Mouse (Mus musculus) forebrain, embryonic 13.5 days (tissue): ENCODE measurements around the gene Bcas3. TPM values are rescaled to one million over a fixed set of nuclear protein-coding genes. Genes with fewer than 3 reads are reported as not detected.

Experiments used
- ATAC-seq: fragments of 200-750 bp; cut with Nextera tagmentation; 2 replicates; pipeline ENCODE4 v1.8.0; 2017
- H3K27ac ChIP-seq: fragments of 300-500 bp; sonication (generic); 2 replicates; pipeline ENCODE4 v1.5.1; 2015; ENCODE audit warnings: inconsistent platforms, mild to moderate bottlenecking, moderate library complexity
- H3K27me3 ChIP-seq: fragments of 300-500 bp; sonication (generic); 2 replicates; pipeline ENCODE4 v1.6.1; 2015; ENCODE audit warnings: mild to moderate bottlenecking, inconsistent platforms
- H3K36me3 ChIP-seq: fragments of 300-500 bp; sonication (generic); 2 replicates; pipeline ENCODE4 v1.6.1; 2015; ENCODE audit warnings: mild to moderate bottlenecking, inconsistent platforms; ENCODE audit not compliant: poor library complexity, severe bottlenecking
- H3K4me1 ChIP-seq: fragments of 300-500 bp; sonication (generic); 2 replicates; pipeline ENCODE4 v1.6.1; 2015; ENCODE audit warnings: inconsistent platforms
- H3K4me2 ChIP-seq: fragments of 300-500 bp; sonication (generic); 2 replicates; pipeline ENCODE4 v1.6.1; 2015; ENCODE audit warnings: inconsistent platforms, mild to moderate bottlenecking, moderate library complexity
- H3K4me3 ChIP-seq: fragments of 300-500 bp; sonication (generic); 2 replicates; pipeline ENCODE4 v1.5.1; 2015; ENCODE audit warnings: mild to moderate bottlenecking, inconsistent platforms
- H3K9ac ChIP-seq: fragments of 300-500 bp; sonication (generic); 2 replicates; pipeline ENCODE4 v1.6.1; 2015; ENCODE audit warnings: mild to moderate bottlenecking, inconsistent platforms
- H3K9me3 ChIP-seq: fragments of 300-500 bp; sonication (generic); replicated peaks from 2 replicates; pipeline ENCODE4 v1.6.1; 2016; ENCODE audit warnings: inconsistent platforms
- WGBS: fragments of 180-500 bp; shearing (Covaris S2); methylation state at CpG from one replicate; pipeline ENCODE4 v1.1.7; 2015; 5-methylcytosine and 5-hydroxymethylcytosine counted together
- polyA plus RNA-seq: library from polyadenylated mRNA; unstranded; fragments of >200 nt; fragmentation: Nextera tagmentation; extraction: Ambion mirVana; gene quantifications from 2 replicates; pipeline ENCODE4 v1.2.1, GENCODE M21; 2015

Gene Bcas3
- polyA plus RNA-seq, 1 experiment from 2014 or later, result 19.6 TPM

DNA sequence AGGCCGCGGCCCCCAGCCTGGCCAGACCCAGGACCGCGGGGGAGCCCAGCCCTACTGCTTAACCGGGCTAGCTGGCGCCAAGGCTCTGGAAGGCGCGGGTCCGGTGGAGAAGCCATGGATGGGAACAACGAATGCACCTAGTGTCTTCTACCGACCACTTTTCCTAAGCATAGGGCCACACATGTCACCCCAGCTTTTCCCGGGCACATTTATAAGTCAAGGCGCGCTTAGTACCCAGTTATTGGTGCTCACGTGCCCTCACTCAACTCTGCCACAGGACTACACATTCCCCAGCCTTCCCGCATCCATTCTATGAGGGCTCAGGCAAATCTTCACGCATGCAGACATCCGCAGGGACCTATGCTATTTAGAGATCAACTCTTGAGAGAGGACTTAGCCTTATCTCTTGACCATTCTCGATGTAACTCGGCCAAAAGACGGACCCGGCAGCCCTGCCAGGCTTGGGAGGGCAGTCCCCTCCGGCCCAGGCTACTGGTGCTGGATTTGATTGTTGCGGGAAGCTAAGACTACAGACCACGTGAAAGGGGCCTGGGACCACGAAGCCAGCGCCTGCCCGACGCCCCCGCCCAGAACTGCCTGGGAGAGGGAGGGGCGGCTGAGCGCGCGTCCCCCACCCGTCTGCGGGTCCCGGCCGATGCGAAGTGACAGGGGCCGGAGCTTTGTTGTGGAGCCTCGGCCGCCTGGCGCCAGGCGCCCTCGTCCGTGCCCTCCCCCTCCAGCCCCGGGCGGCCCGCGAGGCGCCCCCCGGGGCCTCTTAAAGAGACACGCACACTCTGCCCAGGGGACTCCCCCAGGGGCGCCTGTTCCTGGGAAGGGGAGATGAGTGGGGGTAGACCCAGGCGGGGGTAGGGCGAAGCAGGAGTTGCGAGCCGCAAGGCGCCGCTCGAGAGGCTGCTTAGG is 476.8 kb downstream of the Bcas3 start:
- WGBS, result under 1% methylated on average over 60 of the region's 61 CpGs
- peak overlapping the region; percentile 43; the same call in 1 of the 2 replicates for H3K9ac ChIP-seq

DNA sequence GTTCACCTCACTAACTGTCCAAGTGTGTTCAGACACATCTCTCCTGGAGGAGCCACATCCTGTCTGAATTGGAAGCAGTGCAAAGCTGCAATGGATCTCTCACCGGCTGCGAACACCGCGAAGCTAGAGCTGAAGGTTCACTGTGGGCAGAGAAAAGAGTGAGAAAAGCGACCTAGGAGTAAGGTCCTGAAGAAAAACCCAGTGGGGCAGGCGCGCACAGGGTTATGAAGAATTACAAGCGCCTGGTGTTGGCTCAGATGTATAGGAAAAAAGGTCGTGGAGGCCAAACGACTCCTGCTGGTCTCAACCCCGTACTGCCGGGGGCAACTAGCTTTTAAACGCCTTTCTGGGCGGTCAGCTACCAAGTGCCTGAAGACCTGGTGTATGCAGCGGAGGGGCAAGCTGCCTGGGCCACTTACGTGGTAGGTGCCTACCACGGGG is 478.0 kb downstream of the Bcas3 start:
- ATAC-seq, result no peak
- under 1% methylated on average over 17 of the region's 17 CpGs for WGBS
- no peak overlapping the region for H3K4me3 ChIP-seq
- peaks cover 28% of the 10 kb centered on the region for H3K4me1 ChIP-seq
- H3K9ac ChIP-seq, result no peak overlapping the region
- no peaks in the 10 kb centered on the region for H3K9me3 ChIP-seq
- H3K4me2 ChIP-seq, result no peak overlapping the region
- peaks cover 98% of the 10 kb centered on the region for H3K27me3 ChIP-seq
- H3K27ac ChIP-seq, result no peak overlapping the region
- H3K36me3 ChIP-seq, result no peaks in the 10 kb centered on the region

More for the DNA sequence above, 476.8 kb downstream of the Bcas3 start:
- H3K9me3 ChIP-seq, result no peaks in the 10 kb centered on the region
- peak overlapping the region; percentile 52 for H3K4me2 ChIP-seq
- H3K36me3 ChIP-seq, result no peaks in the 10 kb centered on the region
- no peak for ATAC-seq
- H3K27ac ChIP-seq, result no peak overlapping the region
- H3K27me3 ChIP-seq, result peaks cover 98% of the 10 kb centered on the region
- H3K4me1 ChIP-seq, result peaks cover 28% of the 10 kb centered on the region
- H3K4me3 ChIP-seq, result peak overlapping the region; percentile 31

DNA sequence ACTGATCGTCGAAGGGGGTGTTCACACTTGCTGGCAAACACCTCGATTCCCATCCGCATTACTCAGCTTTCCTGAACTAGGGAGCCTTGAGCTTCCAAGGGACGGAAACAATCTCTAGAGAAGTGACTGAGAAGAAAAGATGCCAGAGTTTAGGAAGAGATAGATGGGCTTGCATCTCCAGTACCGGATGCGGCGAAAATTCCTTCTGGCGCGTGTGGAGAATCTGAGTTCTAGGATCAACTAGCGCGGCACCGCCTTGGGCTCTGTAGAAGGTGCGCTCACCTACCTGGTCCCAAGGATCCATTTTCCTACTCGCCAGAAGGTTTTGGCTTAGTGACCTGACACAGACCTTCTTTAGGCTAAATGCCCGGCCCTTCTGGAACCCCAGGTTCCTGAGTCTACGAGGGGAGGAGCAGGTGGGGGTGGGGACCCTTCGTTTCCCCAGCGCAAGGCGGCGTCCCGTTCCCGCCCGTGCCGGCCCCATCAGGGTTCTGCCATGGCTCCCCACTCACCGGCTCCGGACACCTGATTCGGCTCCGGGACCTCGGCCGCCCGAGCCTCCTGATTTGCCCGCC is 478.8 kb downstream of the Bcas3 start:
- peak overlapping the region; percentile 65 for H3K4me2 ChIP-seq
- no peak overlapping the region for H3K9ac ChIP-seq
- H3K4me1 ChIP-seq, result peaks cover 30% of the 10 kb centered on the region
- no peaks in the 10 kb centered on the region for H3K9me3 ChIP-seq
- under 1% methylated on average over 30 of the region's 33 CpGs for WGBS
- peaks cover 98% of the 10 kb centered on the region for H3K27me3 ChIP-seq
- H3K27ac ChIP-seq, result no peak overlapping the region
- no peak for ATAC-seq
- peak overlapping the region; percentile 38 for H3K4me3 ChIP-seq
- H3K36me3 ChIP-seq, result no peaks in the 10 kb centered on the region

DNA sequence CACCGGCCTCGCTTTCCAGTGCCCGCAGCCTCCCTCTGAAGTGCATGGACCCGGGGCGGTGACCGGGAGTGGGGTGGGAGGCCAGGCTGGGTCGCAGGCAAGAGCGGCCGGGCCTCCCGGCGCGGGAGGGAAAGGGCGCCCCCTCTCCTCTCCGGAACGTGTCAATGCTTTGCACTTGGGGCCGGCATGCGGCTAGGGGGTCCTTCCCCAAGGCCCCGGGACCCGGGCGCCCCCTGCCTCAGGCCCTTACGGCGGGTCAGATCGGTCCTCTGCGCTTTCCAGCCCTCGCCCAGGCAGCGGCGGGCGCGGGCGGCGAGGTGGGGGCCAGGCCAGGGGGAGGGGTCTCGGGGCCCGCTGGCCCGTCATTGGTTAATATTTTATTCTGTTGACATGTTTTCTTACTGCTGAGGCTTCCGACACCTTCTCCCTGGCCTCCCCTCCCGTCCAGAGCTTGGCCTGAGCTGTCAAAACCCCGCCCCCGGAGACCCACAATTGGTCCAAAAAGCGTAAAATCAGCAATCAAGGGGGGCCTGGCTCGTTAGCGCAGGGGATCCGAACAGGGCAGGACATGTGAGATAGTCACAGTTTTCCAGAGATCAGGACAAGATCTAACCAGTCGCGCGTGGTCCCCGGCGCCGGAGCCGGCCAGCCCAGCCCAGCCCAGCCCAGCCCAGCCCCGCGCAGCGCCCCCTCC is 479.4 kb downstream of the Bcas3 start, which contains the start of gene Tbx2:
Tbx2 (plus strand) TSS at position 321 of the 694 bp plus-strand sequence.
- H3K9me3 ChIP-seq, result no peaks in the 10 kb centered on the region
- no peak for ATAC-seq
- H3K36me3 ChIP-seq, result no peaks in the 10 kb centered on the region
- peak within 1 kb of the TSS; percentile 38 for H3K4me3 ChIP-seq
- H3K4me1 ChIP-seq, result peaks cover 35% of the 10 kb centered on the region
- peak within 1 kb of the TSS; percentile 65 for H3K4me2 ChIP-seq
- H3K27ac ChIP-seq, result no peak within 1 kb of the TSS
- WGBS, result 0% methylated on average over 47 of the region's 52 CpGs
- H3K9ac ChIP-seq, result peak within 1 kb of the TSS; percentile 46
- H3K27me3 ChIP-seq, result peaks cover 98% of the 10 kb centered on the region

DNA sequence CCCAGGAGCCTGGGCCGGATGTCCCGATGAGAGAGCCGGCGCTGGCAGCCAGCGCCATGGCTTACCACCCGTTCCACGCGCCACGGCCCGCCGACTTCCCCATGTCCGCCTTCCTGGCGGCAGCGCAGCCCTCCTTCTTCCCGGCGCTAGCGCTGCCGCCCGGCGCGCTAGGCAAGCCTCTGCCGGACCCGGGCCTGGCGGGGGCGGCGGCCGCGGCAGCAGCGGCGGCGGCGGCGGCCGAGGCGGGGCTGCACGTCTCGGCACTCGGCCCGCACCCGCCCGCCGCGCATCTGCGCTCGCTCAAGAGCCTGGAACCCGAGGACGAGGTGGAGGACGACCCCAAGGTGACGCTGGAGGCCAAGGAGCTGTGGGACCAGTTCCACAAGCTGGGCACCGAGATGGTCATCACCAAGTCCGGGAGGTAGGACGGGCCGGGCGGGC is 480.1 kb downstream of the Bcas3 start:
- WGBS, result under 1% methylated on average over 40 of the region's 54 CpGs
- no peak for ATAC-seq
- Histone ChIP-seq H3K4me1 (peaks cover 42% of the 10 kb centered on the region), H3K27me3 (peaks cover 98% of the 10 kb centered on the region), H3K9ac (peak overlapping the region; percentile 46), H3K4me2 (peak overlapping the region; percentile 65), H3K9me3 (no peaks in the 10 kb centered on the region), H3K27ac (no peak overlapping the region), H3K4me3 (peak overlapping the region; percentile 38), H3K36me3 (no peaks in the 10 kb centered on the region)

DNA sequence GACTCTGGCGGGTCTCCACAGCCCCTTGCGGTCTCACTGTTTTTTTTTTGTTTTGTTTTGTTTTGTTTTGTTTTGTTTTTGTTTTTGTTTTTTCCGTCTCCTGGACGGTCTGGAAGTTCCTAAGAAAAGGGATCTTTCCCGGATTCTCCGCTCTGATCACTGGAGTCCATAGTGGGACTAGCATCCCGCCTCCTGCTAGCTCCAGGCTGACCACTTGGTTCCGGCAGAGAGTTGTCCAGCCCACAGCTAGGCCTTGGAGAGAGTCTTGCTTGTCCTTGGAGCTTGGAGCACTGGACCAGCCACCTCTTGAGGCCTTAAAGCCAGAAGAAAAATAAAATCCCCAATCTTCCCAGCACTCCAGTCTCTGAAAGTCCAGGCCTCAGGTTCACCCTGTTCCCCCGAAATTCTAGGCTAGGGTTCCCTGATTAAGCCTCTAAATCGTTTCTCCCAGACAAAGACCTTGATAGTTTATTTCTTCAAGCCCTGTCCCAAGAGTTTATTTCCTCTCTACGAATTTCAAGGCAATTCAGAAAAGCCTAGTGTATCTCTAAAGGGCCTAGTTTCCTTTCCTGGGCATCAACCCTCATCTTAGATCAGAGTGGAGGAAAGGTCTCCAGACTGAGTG is 480.9 kb downstream of the Bcas3 start:
- ATAC-seq, result no peak
- WGBS, result 2% methylated on average over 11 of the region's 11 CpGs
- H3K9ac ChIP-seq, result no peak overlapping the region

DNA sequence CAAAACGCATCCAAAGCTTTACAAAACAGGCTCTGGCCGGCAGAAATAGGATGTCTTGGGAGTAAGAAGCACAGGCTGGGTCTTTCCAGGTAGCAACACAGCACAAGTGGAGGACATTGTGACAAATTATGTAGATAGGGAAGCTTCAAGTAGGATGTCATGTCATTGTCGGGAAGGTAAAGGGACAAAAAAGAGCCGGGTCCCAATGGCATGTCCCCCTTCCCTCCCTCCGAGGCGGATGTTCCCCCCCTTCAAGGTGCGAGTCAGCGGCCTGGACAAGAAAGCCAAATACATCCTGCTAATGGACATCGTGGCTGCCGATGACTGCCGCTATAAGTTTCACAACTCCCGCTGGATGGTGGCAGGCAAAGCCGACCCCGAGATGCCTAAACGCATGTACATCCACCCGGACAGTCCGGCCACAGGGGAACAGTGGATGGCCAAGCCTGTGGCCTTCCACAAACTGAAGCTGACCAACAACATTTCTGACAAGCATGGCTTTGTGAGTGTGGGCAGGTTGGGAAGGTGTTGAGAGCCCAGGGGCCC is 481.5 kb downstream of the Bcas3 start:
- no peaks in the 10 kb centered on the region for H3K36me3 ChIP-seq
- peaks cover 41% of the 10 kb centered on the region for H3K4me1 ChIP-seq
- no peak overlapping the region for H3K4me2 ChIP-seq
- no peak overlapping the region for H3K27ac ChIP-seq
- no peak overlapping the region for H3K9ac ChIP-seq
- WGBS, result under 1% methylated on average over 17 of the region's 17 CpGs
- no peak for ATAC-seq
- H3K27me3 ChIP-seq, result peaks cover 98% of the 10 kb centered on the region
- no peaks in the 10 kb centered on the region for H3K9me3 ChIP-seq
- H3K4me3 ChIP-seq, result no peak overlapping the region

More for the DNA sequence above, 480.9 kb downstream of the Bcas3 start:
- Histone ChIP-seq H3K9me3 (no peaks in the 10 kb centered on the region), H3K36me3 (no peaks in the 10 kb centered on the region), H3K27me3 (peaks cover 98% of the 10 kb centered on the region), H3K4me1 (peaks cover 44% of the 10 kb centered on the region), H3K4me3 (no peak overlapping the region), H3K4me2 (no peak overlapping the region), H3K27ac (no peak overlapping the region)

DNA sequence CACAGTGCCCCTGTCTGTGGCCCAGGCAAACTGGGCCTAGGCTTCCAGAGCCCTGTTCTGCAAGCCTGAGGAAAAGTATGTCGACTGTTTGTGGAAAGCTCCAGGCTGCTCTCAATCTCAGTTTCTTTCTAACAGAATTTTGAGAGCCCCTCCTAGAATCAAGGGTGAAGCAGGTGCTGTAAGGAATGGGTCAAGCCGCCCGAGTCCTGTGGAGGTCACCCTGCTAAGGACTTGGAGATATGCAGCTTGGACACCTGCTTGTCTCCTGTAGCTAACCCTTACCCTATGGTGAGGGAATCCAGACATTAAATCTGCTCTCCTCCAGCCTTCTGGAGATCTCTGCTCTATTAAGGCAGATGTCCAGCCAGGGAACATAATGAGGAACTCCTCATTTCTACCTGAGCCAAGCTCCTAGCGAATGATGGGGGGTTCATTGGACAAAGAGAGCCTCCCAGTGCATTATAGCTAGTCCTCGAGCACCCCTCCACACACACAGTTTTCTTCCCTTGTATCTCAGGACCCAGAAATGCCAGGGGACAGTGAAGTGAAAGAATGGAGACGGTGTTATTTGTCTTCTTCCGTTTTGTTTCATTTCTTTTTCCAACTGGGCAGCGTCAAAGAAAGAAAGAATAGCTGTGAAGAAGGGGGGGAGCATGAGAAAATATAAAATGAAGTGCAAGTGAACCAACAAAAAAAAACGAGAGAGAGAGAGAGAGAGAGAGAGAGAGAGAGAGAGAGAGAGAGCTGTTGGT is 482.2 kb downstream of the Bcas3 start:
- Histone ChIP-seq H3K4me1 (peaks cover 33% of the 10 kb centered on the region), H3K36me3 (no peaks in the 10 kb centered on the region), H3K9ac (no peak overlapping the region), H3K27ac (no peak overlapping the region), H3K4me3 (no peak overlapping the region), H3K9me3 (no peaks in the 10 kb centered on the region), H3K27me3 (peaks cover 98% of the 10 kb centered on the region), H3K4me2 (no peak overlapping the region)
- ATAC-seq, result no peak
- WGBS, result 3% methylated on average over 9 of the region's 9 CpGs

DNA sequence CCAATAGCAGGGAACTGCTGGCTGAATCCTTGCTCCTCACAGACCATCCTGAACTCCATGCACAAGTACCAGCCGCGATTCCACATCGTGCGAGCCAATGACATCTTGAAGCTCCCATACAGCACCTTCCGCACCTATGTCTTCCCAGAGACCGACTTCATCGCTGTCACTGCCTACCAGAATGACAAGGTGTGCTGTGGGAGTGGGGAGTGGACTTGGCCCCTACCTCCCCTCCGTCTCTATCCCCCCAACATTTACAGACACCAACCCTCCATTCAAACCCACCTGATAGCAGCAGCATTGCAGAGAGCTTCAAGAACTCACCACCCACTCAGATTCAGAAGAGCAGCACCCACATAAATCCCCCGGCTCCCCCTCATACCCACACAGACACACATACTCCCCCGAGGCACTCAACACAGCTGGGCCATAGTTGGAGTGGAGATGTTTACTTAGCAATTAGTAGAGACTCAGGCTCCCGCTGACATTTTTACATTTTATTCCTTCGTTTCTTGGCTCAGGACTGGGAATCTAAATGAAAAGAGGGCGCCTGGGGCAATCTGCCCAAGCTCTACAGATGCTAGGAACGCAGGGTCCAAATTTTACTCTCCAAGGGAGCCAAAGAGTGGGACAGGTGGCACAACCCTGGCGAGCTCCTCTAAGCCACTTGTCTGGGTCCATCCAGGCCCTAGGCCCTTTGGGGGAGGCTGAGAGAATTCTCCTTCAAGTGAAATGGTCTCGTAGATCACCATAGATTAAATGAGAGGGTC is 483.0 kb downstream of the Bcas3 start:
- no peak overlapping the region for H3K27ac ChIP-seq
- H3K4me2 ChIP-seq, result no peak overlapping the region
- no peak for ATAC-seq
- H3K9me3 ChIP-seq, result no peaks in the 10 kb centered on the region
- H3K36me3 ChIP-seq, result no peaks in the 10 kb centered on the region
- peaks cover 98% of the 10 kb centered on the region for H3K27me3 ChIP-seq
- 4% methylated on average over 16 of the region's 16 CpGs for WGBS
- H3K4me1 ChIP-seq, result peaks cover 35% of the 10 kb centered on the region
- H3K9ac ChIP-seq, result no peak overlapping the region
- no peak overlapping the region for H3K4me3 ChIP-seq

DNA sequence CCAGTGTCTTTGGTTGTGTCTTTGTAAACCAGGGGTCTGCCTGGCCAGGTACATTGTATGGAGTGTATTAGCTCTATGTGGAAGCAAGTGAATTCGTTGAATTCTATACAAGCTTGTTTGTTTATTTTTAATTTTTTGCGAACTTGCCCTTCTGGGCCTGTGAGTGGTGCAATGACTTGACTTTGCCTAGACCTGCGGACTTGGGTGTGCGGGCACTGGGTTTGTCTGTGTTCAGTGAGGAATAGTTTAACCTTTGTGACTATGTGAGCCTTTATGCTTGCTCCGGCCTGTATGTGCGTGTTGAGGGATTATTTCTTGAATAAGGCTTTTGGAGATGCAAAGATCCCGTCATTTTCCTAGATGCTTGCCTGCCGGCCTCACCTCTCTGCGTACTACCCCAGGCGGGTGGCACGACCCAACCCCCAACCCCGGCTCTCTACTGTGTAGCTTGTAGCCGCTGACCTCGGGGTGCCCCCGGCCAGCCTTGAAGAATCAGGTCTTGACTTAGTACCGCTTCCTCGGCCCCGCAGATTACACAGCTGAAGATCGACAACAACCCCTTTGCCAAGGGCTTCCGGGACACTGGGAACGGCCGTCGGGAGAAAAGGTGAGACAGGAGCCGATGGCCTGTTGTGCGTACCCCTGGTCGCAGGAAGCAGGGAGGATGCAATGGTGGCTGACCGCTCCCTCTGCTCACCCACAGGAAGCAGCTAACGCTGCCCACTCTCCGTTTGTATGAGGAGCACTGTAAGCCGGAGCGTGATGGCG is 483.7 kb downstream of the Bcas3 start:
- Histone ChIP-seq H3K4me1 (peaks cover 37% of the 10 kb centered on the region), H3K9me3 (no peaks in the 10 kb centered on the region), H3K27ac (no peak overlapping the region), H3K27me3 (peaks cover 98% of the 10 kb centered on the region), H3K4me3 (no peak overlapping the region), H3K9ac (no peak overlapping the region), H3K36me3 (no peaks in the 10 kb centered on the region), H3K4me2 (no peak overlapping the region)
- WGBS, result 1% methylated on average over 32 of the region's 32 CpGs
- no peak for ATAC-seq
